18 mouse cellular contexts compared by ENCODE assay signal in genomic region chr1:89822431-89822830, GRCm38 (mm10).
A peak's percentile ranks its signal among the peaks of the same experiment; 100 is the strongest.
DNase-seq lines count a peak whose midpoint lies in the region; ATAC-seq and TF ChIP-seq lines count a peak whose summit lies in the region.
"Had no signal": no experiment of that assay in that cellular context is flagged by ENCODE, and none has a peak within 500 bp of the region (broad histone marks: within the 10 kb centered on the region; RNA-seq: fewer than 3 reads in every experiment).

No protein-coding gene starts in this region.

- ATAC-seq in intestine, embryonic 15.5 days, result peak; percentile 89
- ATAC-seq in liver, embryonic 14.5 days (ENCODE audit: insufficient read depth), result peak; percentile 47; the same call in 1 of the 2 replicates
- no peak for ATAC-seq in megakaryocyte-erythroid progenitor cell, adult 5-6 weeks (replicated peaks; ENCODE audit: low FRiP score, low TSS enrichment, poor library complexity, severe bottlenecking)
- no peak for ATAC-seq in monocyte, adult 5-6 weeks (replicated peaks; ENCODE audit: insufficient number of reproducible peaks, low FRiP score, low TSS enrichment, poor library complexity, severe bottlenecking)
- ATAC-seq in hindbrain, embryonic 13.5 days (ENCODE audit: low FRiP score), result no peak
- ATAC-seq: forebrain, embryonic 15.5 days had no signal

- H3K27me3 ChIP-seq in intestine, embryonic 15.5 days (replicated peaks), result no peaks in the 10 kb centered on the region
- H3K27me3 ChIP-seq in liver, embryonic 14.5 days (ENCODE audit: control insufficient read depth, insufficient read depth, low read length), result no peaks in the 10 kb centered on the region
- no peaks in the 10 kb centered on the region for H3K27me3 ChIP-seq in hindbrain, embryonic 13.5 days
- H3K27me3 ChIP-seq: neural tube, embryonic 15.5 days had no signal

- H3K9ac ChIP-seq in intestine, embryonic 15.5 days, result no peak overlapping the region
- no peak overlapping the region for H3K9ac ChIP-seq in liver, embryonic 14.5 days (replicated peaks)
- H3K9ac ChIP-seq in hindbrain, embryonic 13.5 days, result no peak overlapping the region
- H3K9ac ChIP-seq: forebrain, embryonic 15.5 days; midbrain, embryonic 12.5 days; neural tube, embryonic 15.5 days had no signal

- TF ChIP-seq EP300 in liver, embryonic 14.5 days (IDR thresholded peaks at IDR 0.05; ENCODE audit: low read depth), result no peak

- H3K9me3 ChIP-seq in intestine, embryonic 15.5 days, result no peaks in the 10 kb centered on the region
- H3K9me3 ChIP-seq in liver, embryonic 14.5 days (ENCODE audit: control insufficient read depth, low read length), result no peaks in the 10 kb centered on the region
- no peaks in the 10 kb centered on the region for H3K9me3 ChIP-seq in hindbrain, embryonic 13.5 days
- H3K9me3 ChIP-seq: forebrain, embryonic 15.5 days; midbrain, embryonic 12.5 days; neural tube, embryonic 15.5 days had no signal

- no peak overlapping the region for H3K27ac ChIP-seq in intestine, embryonic 15.5 days
- H3K27ac ChIP-seq in liver, embryonic 14.5 days, result no peak overlapping the region
- H3K27ac ChIP-seq in hindbrain, embryonic 13.5 days, result no peak overlapping the region
- H3K27ac ChIP-seq: forebrain, embryonic 15.5 days; midbrain, embryonic 12.5 days; neural tube, embryonic 15.5 days had no signal

- no peak for TF ChIP-seq CTCF in liver, embryonic 14.5 days (IDR thresholded peaks at IDR 0.05; ENCODE audit: low read depth)

- no peak overlapping the region for H3K4me3 ChIP-seq in intestine, embryonic 15.5 days (replicated peaks)
- no peak overlapping the region for H3K4me3 ChIP-seq in liver, embryonic 14.5 days (ENCODE audit: insufficient read depth in 1 of 2, low read depth in 2 of 2, low read length in 2 of 2)
- H3K4me3 ChIP-seq in hindbrain, embryonic 13.5 days, result no peak overlapping the region
- H3K4me3 ChIP-seq: forebrain, embryonic 15.5 days; midbrain, embryonic 12.5 days; myocyte; neural tube, embryonic 15.5 days had no signal

- DNase-seq in kidney, adult 8-10 months, result peak; percentile 80 to 89
- DNase-seq in kidney, postnatal 25 days, result peak; percentile 69 to 86
- DNase-seq in liver, embryonic 14.5 days (ENCODE audit: low read depth in 3 of 3, low spot score in 3 of 3), result peak; percentile 6 to 15 (median 11)
- no peak for DNase-seq in gastrocnemius, postnatal 25 days
- DNase-seq: adrenal gland, postnatal 36 days; cerebellum, adult 8-10 months; lung, adult 2 months; lung, postnatal 4 days; right cerebral cortex, postnatal 25 days; thymus, postnatal 36 days had no signal

- 0 out of 2 replicates have a peak, but pooled peaks cover 1% of the 10 kb centered on the region for H3K4me1 ChIP-seq in intestine, embryonic 15.5 days (replicated peaks)
- no peaks in the 10 kb centered on the region; a peak in 1 of 4 replicates for H3K4me1 ChIP-seq in liver, embryonic 14.5 days (replicated peaks; ENCODE audit: control insufficient read depth in 2 of 2, insufficient read depth in 2 of 2, low read length in 1 of 2)
- peaks cover 26% of the 10 kb centered on the region for H3K4me1 ChIP-seq in hindbrain, embryonic 13.5 days (replicated peaks)

- no peaks in the 10 kb centered on the region for H3K36me3 ChIP-seq in intestine, embryonic 15.5 days
- no peaks in the 10 kb centered on the region for H3K36me3 ChIP-seq in liver, embryonic 14.5 days (replicated peaks; ENCODE audit: control insufficient read depth, insufficient read depth, low read depth)
- no peaks in the 10 kb centered on the region for H3K36me3 ChIP-seq in hindbrain, embryonic 13.5 days
- H3K36me3 ChIP-seq: forebrain, embryonic 15.5 days; midbrain, embryonic 12.5 days; neural tube, embryonic 15.5 days had no signal

- WGBS in intestine, embryonic 15.5 days, result 76% methylated on average over 3 of the region's 3 CpGs
- WGBS in liver, embryonic 14.5 days (ENCODE audit: insufficient replicate concordance), result 59% methylated on average over 3 of the region's 3 CpGs
- 68% methylated on average over 3 of the region's 3 CpGs for WGBS in hindbrain, embryonic 13.5 days

- H3K4me2 ChIP-seq in intestine, embryonic 15.5 days (replicated peaks), result no peak overlapping the region
- H3K4me2 ChIP-seq in liver, embryonic 14.5 days (ENCODE audit: low read depth), result no peak overlapping the region
- H3K4me2 ChIP-seq in hindbrain, embryonic 13.5 days, result no peak overlapping the region
- H3K4me2 ChIP-seq: forebrain, embryonic 15.5 days; midbrain, embryonic 12.5 days; neural tube, embryonic 15.5 days had no signal

Comparison
In these comparisons a context has a peak if more than half of its experiments do, and no peak if none do; other contexts are left out.
1. ATAC-seq: peak in intestine, embryonic 15.5 days (single experiment) and liver, embryonic 14.5 days (single experiment); none in megakaryocyte-erythroid progenitor cell, adult 5-6 weeks (single experiment), monocyte, adult 5-6 weeks (single experiment) and hindbrain, embryonic 13.5 days (single experiment).